Mouse (Mus musculus): ENCODE data around the gene Cntfr.

Gene Cntfr

DNA sequence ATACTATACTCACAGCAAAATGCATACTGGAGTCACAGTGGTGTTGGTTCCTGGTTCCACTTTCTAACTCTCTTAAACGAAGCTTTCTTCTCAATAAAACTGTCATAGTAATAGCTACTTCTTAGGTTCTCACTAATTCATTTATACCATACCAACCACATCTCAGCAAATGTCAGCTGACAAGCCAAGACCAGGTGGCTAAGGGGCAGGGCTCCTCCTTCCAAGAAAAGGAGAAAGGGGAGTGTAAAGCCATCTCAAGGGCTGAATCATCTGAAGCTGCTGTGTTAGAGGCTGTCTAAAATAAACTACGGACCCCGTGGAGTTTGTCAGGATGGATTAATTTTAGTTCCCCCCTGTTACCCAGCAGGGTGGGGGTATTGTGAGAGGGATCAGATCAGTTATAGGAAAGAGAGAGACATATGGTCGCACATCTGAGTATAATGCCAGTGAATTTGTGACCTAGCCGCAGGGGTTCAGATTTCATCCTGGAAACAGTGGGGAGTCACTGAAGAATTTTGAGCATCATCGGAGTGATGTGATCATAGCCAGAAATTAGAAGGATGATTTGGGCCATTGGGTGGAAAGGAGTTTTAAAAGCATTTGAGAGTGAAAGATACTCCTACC lies 55.6 kb downstream of the Cntfr start:
- DNase-seq, result no peak

DNA sequence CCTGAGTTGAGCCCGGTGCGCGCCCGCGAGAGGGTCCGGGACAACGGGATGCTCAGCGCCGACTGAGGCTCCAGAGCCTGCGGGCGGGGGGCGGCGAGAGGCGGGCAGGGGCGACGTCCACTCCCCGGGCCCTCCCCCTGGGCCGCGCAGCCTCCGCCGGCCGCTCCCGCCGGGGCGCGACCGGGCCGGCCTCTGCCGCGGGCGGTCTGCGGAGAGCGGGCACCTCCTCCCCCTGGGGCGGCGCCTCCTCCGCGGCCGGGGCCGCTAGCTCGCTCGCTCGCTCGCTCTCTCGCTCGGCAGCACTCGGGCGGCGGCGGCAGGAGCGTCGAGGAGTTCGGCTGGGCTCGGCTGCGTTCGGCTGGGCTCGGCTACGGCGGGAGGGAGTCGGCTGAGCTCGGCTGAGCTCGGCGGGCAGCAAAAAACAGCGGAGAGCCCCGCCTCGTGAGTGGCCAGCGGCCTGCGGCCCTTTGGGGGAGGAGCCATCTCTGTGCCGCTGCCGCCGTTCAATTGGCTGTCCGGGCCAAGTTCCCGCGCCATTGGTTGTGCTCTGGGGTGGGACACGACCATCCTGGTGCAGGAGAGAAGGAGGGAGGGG lies 56.9 kb downstream of the Cntfr start, which contains the start of gene Enho:
Enho (minus strand) TSS at position 412 of the 595 bp plus-strand sequence.
- DNase-seq, result peak; percentile 97

DNA sequence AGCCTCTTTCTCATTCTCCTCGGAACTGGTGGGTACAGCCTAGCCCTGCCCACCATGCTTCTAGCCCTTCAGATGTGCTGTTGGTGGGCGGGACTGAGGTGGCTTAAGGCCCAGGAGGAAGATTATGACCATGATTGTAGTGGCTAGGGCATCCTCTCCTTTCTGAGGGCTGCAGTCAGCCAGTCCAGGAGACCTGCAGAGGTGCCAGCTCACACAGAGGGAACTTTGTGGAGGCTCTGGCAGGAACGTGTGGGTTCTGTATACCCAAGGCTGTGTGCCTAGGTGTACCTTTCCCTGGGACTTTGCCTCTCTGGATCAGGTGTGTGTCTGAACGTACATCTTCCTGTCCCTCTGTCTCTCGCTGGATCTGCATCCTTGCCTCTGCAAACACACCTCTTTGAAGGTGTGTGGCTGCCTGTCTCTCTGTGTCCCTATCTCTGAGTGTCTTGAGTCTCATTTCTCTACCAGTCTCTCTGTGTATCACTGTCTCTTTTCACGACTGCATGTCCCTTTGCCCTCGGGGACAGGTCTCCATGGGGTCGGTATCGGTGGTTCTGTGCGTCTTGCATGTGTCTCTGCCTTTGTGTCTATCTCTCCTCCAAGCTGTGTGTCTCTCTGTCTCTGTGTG lies 57.6 kb downstream of the Cntfr start:
- DNase-seq, result no peak

DNA sequence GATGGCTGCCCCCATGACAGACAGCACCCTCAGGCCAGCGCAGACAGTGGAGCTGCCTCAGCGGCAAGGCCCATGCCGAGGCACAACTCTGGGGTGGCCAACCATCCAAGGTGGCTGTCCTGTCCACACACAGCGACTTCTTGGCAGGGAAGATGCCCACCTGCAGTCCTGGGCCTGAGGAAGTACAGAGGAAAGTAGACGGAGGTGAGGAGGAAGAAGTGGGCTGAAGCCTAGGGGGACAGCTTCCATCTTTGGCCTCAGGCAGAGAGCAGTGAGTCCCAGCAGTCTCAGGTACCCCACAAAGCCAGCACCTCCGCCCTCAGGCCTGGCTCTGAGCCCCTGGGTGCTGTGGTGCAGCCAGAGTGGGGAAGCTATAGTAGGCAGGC lies 58.1 kb downstream of the Cntfr start:
- DNase-seq, result peak in 1 of 2 experiments; percentile 40

DNA sequence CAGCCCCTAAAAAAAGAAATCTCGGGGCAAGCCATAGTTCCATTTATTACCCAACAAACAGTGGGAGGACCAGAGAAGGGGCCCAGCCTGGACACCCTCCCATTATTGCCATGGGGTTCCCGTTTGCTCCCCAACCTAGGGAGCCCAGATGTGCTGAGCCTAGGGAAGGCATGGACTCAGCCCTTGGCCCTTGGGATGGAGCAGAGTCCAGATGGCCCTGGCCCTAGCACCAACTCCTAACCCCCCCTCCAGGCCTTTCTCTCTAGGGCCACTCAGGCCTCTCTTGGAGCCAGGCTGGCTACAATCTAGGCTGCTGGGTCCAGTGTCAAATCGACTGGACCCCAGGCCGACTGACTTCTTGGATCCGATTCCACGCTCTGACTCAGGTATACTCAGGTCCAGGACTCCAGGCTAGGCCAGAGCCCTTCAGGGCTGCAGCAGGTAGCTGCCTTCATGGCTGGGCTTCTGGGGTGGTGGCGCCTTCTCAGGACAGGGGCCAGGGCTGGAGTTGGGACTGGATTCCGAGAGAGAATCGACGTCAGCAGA lies 58.6 kb downstream of the Cntfr start:
- no peak for DNase-seq

DNA sequence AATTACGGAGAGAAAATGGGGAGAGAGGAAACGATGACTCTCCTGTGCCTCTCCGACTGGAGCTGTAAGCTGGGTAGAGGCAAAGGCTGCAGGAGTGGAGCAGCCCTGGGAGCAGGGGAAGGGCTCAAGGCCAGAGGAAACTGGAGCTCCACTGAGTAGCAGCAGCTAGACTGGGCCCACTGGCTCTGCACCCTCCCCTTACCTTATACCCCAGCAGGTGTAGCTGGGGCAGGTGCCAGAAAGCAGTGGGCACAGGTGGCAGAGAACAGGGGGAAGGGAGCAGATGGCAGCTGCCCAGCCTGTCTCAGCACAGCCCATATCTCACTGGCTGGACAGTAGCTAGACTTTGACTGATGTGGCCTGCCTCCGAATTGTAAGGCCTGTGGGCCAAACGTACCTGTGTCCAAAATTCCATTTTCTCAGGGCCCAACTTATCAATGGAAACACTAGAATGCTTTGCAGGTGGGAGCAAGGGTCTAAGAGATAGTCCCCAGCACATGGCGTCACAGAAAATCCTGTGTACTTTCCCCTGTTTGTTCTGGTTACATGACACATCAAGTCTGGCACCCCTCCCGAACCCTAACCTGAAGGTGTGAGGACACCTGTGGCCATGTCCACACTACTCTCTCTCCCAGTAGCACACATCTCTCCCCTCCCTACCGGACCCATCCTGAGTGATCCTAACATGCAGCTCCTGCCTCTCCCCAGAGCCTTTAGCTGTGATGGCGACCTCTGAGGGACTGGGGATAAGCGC lies 59.8 kb downstream of the Cntfr start:
- DNase-seq, result no peak

DNA sequence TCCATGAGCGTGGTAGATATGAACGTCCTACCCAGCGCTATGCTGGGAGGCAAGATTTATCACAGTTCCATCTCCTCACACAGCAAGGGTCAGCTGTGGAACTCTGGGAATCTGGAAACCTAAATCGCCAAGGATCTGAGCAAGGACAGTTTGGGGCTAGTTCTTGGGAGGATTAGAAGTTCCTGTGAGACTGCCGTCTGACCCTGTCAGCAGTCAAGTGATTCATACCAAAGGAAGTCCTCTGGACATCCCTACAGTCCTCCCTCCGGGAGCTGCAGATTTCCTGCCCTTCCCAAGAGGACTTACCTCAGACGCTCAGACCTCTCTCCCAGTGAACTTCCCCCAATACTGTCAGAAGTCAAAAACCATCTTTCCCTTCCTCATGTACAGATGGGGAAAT lies 60.5 kb downstream of the Cntfr start:
- peak; percentile 49 to 70 for DNase-seq

DNA sequence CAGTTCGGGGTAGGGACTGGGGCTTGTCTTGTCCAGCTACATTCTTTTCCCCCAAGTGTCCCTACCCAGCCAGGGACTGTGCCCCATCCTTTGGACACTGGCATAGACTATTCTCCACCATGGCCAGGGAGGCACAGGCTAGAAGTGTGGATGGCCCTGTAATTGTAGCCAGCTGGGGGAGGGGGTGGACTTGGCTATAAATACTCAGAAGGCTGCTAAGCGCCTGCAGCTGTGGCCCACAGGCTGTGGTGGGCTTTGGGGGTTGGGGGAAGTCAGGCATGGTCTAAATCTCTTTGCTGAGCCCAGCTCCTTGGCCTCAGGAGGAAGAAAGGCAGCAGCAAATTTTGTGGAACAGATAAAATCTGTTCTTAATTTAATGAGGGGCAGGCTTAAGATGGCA lies 61.0 kb downstream of the Cntfr start:
- no peak for DNase-seq

DNA sequence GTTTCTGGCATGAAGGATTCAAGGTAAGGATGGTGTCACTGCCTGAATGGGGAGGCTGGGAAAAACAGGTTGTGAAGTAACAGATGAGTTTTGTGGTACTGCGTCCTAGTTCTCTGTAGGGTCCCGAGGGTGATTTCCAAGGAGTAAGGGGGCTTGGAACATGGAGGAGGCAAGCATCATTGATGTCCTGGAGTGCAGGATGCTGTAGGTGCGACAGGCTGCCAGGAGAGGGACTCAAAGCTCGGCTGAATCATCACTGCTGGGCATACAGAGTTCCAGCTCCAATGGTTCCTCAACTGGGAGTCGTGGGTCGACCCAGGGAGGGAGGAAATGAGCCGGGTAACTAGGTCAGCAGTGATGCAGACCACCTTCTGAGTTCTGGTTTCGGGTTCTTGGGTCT lies 61.7 kb downstream of the Cntfr start:
- DNase-seq, result no peak

DNA sequence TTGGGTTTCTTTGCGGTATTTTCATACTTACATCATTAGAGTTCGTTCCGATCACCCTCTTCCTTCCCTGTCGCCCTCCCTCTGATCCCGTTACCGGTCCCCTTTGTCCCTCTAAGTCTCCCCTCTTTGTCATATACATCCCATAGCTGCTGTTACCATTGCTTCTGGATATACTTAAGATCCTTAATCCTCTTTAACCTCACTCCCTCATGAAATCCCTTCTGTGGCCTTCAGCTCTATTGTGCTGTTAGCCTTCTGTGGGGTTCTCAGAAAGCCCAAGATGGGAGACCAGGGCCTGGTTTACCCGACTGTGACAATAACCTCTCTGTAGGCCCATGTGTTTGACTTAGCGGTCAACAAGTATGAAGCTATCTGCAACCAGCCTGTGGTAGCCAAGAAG lies 62.3 kb downstream of the Cntfr start:
- no peak for DNase-seq

DNA sequence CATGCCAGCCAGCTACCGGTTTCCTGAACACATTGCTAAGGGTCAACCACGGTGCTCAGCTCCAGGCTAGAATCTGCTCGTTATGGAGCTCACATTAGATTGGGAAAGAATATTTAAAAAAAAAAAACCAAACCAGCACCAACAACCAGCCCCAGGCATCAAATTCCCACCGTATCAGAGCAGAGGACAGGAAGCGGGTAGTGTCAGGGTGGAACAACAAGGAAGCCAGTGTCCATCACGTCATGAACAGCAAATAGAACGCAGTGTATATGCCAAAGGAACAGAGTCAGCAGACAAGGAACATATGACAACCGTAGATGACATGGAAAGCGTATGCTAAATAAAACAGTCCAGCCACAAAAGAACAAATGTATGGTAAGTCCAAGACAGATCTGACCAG lies 63.9 kb downstream of the Cntfr start:
- no peak for DNase-seq

DNA sequence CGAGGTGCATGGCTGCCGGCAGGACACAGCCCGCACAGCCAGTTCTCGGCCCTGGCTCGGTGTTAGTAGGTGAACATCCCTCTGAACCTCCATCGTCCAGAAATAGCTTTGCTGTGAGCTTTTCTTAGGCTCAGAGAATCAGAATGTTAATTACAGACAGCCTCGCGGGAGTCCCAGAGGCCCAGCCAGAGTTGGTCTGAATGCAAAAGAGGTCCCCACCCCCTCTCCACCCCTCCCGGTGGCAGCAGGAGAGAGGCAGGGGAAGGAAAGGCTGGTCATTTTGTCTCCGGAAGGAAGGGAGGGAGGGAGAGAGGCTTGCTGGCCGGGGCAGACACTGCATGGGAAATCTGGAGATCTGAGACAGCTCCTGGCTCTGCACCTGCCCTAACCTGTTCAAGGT lies 65.5 kb downstream of the Cntfr start:
- peak; percentile 47 to 79 for DNase-seq

DNA sequence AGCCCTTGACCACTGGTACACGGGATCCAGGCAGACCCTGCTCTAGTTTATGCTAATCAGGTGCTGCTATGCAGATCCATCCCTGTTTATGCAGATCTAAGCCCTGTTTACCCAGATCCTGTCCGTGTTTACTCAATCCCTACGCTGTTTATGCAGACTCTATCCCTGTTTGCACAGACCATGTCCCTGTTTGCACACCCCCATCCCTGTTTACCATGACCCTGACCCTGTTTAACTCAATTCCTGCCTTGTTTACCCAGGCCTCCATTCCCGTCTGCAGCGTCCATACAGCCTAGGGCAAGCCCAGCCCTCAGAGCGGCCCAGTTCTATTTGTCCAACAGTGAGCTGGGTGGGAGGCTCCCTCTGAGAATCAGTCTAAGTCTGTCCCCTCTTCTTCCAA lies 66.7 kb downstream of the Cntfr start:
- no peak for DNase-seq

DNA sequence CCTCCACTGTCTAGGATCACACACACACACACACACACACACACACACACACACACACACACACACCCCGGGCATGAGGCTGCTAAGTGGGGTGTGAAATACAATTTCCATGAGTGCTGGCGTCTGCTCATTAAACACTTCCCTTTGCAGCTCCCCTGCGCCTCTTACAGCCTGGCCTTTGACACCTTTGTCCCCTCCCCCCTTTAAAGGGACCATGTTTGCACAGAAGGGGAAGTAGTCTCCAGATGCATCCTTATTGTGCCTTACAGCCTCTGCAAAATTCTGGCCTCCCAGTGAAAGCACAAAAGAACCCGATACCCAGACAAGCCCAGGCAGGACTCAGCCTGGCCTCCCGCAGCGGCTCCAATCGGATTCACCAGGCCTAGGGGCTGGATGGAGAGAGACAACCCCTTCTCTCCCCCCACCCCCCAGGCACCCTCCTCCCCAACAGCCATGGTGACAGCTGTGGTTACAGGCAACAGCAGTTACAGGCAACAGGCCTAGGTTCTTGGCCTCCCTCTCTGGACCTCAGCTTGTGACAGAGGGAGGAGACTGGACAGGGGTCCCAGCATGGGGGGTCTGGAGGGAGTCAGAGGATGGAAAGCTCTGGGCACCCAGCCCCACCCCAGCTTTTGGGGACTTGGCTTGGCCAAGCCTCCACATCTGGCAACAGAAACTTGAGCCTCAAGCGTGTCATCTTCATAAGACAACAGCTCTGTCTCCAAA lies 68.5 kb downstream of the Cntfr start:
- DNase-seq, result peak; percentile 28 to 61

DNA sequence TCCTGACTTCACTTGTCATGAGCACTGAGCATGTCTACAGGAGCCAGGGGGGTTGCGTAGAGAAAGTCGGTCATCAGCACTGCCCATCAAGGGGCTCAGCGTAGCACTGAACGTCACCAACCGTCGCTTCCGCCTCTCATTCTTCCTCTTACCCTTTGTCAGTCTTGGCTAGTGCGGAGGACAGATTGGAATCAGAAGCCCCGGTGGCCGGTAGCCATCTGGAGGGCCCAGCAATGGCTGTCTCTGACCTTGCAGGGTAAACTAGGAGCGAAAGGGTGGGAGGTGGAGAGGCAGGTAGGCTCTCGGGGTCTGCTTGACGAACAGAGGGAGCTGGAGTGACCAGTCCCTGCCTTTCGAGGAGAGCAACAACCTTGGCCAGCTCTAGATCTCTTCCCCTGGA lies 74.8 kb downstream of the Cntfr start:
- DNase-seq, result no peak

DNA sequence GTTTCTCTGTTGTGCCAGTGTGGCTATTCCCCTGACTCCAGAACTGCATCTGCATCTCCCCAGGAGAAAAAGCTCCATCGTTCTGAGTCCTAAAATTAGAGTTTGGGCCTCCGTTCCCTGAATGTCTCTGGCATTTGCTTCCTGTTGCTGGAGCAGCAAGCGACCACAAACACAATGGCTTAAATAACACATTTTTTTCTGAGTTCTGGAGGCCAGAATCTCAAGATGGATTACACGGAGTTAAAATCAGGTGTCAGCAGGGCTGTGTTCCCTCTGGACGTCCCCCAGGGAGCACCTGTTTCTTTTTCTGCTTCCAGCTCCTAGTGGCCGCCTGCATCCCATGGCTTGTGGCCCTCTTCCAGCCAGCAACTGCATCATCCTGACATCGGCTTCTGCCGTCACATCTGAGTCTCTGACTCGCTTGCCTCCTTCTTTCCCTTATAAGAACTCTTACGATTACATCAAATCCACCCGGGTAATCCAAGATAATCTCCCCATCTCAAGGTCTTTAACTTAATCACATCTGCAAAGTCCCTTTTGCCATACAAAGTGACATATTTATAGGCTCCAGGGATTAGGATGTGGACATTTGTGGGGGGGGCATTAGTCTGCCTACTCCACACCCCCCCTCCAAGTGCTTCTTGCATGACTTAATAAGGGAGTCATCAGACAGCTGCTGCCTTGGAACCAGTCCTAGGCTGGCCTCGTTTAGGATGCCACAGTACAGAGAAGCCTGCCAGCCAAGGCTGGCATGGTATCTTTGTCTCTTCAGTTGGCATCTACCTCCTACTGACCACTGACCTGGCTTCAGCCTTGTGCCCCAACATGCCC lies 77.8 kb downstream of the Cntfr start:
- DNase-seq, result no peak

DNA sequence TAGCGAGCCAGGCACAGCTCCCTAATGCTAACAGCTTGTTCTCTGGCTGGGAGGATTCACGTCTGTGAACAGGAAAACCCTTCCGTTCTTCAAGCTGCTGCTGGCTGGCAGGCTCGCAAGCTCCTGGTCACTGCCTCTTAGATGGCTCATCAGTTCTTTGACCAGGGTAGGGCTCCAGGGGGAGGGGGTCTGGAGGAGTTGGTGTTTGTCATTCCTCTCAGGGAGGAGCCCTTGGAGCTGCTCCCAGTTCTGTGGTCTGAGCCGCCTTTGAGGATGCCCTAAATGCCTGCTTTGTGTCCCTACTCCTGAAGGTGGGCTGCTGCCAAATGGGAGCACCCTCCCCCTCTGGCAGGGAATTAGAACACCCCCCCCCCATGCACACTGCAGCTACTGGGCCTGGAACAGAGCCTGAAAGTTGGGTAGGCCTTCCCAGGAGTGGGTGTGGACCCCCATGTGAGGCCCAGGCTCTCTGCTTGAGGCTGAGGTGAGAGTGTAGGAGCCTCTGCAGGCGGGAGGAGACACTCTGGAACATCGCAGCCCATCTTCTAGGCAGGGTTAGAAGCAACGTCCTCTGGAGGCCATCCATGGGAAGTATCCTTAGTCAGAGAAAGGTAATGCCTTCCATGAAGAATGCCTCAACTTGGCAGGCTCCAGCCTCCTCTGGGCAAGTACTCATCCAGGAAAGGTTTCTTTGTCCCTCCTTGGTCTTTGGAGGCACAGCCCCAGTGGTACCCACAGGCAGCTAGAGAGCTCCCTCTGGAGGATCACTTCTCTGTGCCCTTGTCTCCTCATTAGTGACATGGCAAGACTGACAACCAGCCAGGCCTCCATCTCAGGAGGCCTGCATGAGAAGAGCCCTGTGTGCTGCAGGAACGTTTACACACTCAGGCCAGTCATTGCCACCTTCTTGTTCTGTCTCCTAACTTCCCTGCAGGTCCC lies 81.0 kb downstream of the Cntfr start:
- DNase-seq, result no peak

DNA sequence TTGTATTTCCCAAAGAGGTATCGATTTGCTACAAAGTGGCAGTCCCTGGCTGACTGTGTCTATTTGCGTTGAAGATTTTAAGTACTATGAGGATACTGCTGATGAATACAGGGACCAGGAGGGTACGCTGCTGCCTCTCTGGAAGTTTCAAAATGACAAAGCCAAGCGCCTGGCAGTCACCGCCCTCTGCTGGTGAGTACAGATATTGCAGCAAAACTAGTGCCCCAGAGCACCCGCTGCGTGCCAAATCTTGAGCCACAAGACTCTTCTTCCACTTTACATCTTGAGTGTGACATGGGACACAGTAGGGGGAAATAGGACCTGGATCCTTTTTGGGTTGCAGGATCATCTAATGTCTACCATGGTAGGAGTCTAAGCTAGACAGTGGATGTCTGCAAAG lies 82.7 kb downstream of the Cntfr start:
- DNase-seq, result peak; percentile 75 to 87

DNA sequence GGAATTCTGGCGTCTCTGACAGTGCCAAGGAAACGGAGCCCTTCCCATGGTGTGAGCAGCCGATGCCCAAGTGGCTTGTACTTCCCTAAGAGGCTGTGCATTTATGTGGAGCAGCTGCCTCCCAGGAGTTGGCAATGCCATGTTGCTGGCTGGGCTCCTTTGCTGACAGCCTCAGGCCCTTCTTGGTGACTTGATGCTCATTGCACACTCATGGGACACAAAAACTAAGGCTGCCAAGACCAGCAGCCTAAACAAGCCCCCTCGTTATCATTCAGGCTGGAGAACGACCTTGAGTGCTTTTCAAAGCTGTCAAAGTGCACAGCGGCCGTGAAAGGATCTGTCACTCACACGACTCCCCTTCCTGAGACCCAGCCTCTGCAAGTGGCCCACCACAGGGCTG lies 84.7 kb downstream of the Cntfr start:
- DNase-seq, result no peak

DNA sequence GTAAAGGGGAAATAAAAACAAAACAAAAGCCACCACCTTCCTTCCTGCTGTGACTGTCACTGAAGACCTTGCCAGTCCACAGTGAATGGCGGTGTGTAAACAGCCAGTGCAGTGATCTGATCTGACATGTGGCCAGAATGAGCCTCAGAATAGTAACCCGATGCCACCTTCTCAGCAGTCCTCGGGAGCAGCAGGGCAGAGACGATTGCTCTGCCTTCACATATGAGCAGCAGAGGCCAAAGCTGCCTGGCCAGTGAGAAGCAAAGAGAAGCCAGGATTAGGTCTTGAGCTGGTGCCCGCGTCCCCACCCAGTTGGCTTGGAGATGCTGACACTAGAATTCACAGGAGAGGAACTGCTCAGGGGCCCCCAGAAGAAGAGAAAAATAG lies 86.3 kb downstream of the Cntfr start:
- DNase-seq, result no peak

Data from kidney, postnatal 25 days (tissue).